Mouse (Mus musculus): Measurements from ENCODE around the gene Olfr390.

GRCm38 (mm10) chr11:73782664-73783063, at the start of gene Olfr390:
- TF ChIP-seq POLR2A (IDR thresholded peaks at IDR 0.05; ENCODE audit: insufficient read depth, low read depth, low read length) (no peak), CTCF (IDR thresholded peaks at IDR 0.05; ENCODE audit: insufficient read depth, low read depth, low read length) (no peak)

All from olfactory bulb, adult 2 months (tissue).